Mouse (Mus musculus) MEL (cell line): Measurements from ENCODE around the gene Hspa2. TPM values are rescaled to one million over a fixed set of nuclear protein-coding genes. Genes with fewer than 3 reads are reported as not detected.

Source experiments
- DNase-seq: peaks from one replicate; pipeline ENCODE4 v3.0.0; 2011; ENCODE audit warnings: low read depth, low spot score
- H3K27ac ChIP-seq: 2 replicates; pipeline ENCODE4 v1.5.1; 2012; ENCODE audit warnings: low read depth, mild to moderate bottlenecking, control low read depth, low read length, moderate library complexity; ENCODE audit not compliant: control insufficient read depth
- H3K27me3 ChIP-seq, 2 experiments: fragments of 150-350 bp in 1 of 2; sonication (generic) in 1 of 2; 2 replicates each; pipeline ENCODE4 v1.6.1; 2012; ENCODE audit warnings: low read length in 2 of 2, mild to moderate bottlenecking in 2 of 2, improper control_type of control experiment in 1 of 2, moderate library complexity in 1 of 2; ENCODE audit not compliant: insufficient read depth in 2 of 2, control insufficient read depth in 1 of 2
- H3K36me3 ChIP-seq, 2 experiments: 2 replicates each; pipeline ENCODE4 v1.6.1; 2012 to 2014; ENCODE audit warnings: low read length in 2 of 2, improper control_type of control experiment in 1 of 2, inconsistent platforms in 1 of 2, mild to moderate bottlenecking in 1 of 2; ENCODE audit not compliant: insufficient read depth in 2 of 2, control insufficient read depth in 1 of 2
- H3K4me1 ChIP-seq, 2 experiments: fragments of 150-350 bp in 1 of 2; sonication (generic) in 1 of 2; 2 replicates each; pipeline ENCODE4 v1.6.1; 2012; ENCODE audit warnings: low read length in 2 of 2, improper control_type of control experiment in 1 of 2, mild to moderate bottlenecking in 1 of 2; ENCODE audit not compliant: insufficient read depth in 2 of 2, control insufficient read depth in 1 of 2
- H3K4me3 ChIP-seq, 2 experiments: fragments of 150-350 bp in 1 of 2; sonication (generic) in 1 of 2; 2 replicates each; pipeline ENCODE4 v1.5.1; 2012; ENCODE audit warnings: low read depth in 2 of 2, low read length in 2 of 2, mild to moderate bottlenecking in 2 of 2, moderate library complexity in 2 of 2, control low read depth in 1 of 2, improper control_type of control experiment in 1 of 2; ENCODE audit not compliant: control insufficient read depth in 1 of 2, insufficient read depth in 1 of 2
- H3K79me2 ChIP-seq: 2 replicates; pipeline ENCODE4 v1.6.1; 2012; ENCODE audit warnings: mild to moderate bottlenecking, low read length, moderate library complexity; ENCODE audit not compliant: control insufficient read depth, poor library complexity, insufficient read depth
- H3K9ac ChIP-seq: 2 replicates; pipeline ENCODE4 v1.6.1; 2012; ENCODE audit warnings: low read depth, mild to moderate bottlenecking, control low read depth, low read length, moderate library complexity; ENCODE audit not compliant: control insufficient read depth, poor library complexity, severe bottlenecking
- H3K9me3 ChIP-seq: fragments of 150-350 bp; sonication (generic); replicated peaks from 2 replicates; pipeline ENCODE4 v1.6.1; 2012; ENCODE audit warnings: mild to moderate bottlenecking, low read length, improper control_type of control experiment, moderate library complexity; ENCODE audit not compliant: insufficient read depth
- CHD1 ChIP-seq: IDR thresholded peaks from 2 replicates; pipeline ENCODE4 v1.6.1; 2012; ENCODE audit warnings: low read depth, mild to moderate bottlenecking, inconsistent platforms, low read length, improper control_type of control experiment
- CHD2 ChIP-seq: IDR thresholded peaks from 2 replicates; pipeline ENCODE4 v1.6.1; 2011; ENCODE audit warnings: low read length, improper control_type of control experiment
- CTCF ChIP-seq, 3 experiments: IDR thresholded peaks in 2 of 3; conservative IDR thresholded peaks in 1 of 3; 2 replicates each; pipeline ENCODE4 v1.5.1; 2011 to 2012; ENCODE audit warnings: low read length in 3 of 3, low read depth in 2 of 3, mild to moderate bottlenecking in 2 of 3, improper control_type of control experiment in 1 of 3, inconsistent platforms in 1 of 3, mixed read lengths in 1 of 3, moderate library complexity in 1 of 3; ENCODE audit not compliant: control insufficient read depth in 1 of 3, insufficient read depth in 1 of 3, poor library complexity in 1 of 3, severe bottlenecking in 1 of 3
- ELF1 ChIP-seq: IDR thresholded peaks from 2 replicates; pipeline ENCODE4 v1.6.1; 2014; ENCODE audit warnings: low read depth, mild to moderate bottlenecking, inconsistent platforms, low read length, improper control_type of control experiment, moderate library complexity
- EP300 ChIP-seq, 2 experiments: IDR thresholded peaks; 2 replicates each; pipeline ENCODE4 v1.6.1; 2011; ENCODE audit warnings: improper control_type of control experiment in 2 of 2, low read length in 2 of 2, low read depth in 1 of 2, mild to moderate bottlenecking in 1 of 2
- ETS1 ChIP-seq: IDR thresholded peaks from 2 replicates; pipeline ENCODE4 v1.6.1; 2012; ENCODE audit warnings: low read depth, mild to moderate bottlenecking, inconsistent platforms, low read length, improper control_type of control experiment, moderate library complexity
- GATA1 ChIP-seq: IDR thresholded peaks from 2 replicates; pipeline ENCODE4 v1.6.1; 2011; ENCODE audit warnings: low read depth, low read length, improper control_type of control experiment
- JUND ChIP-seq: IDR thresholded peaks from 2 replicates; pipeline ENCODE4 v1.6.1; 2011; ENCODE audit warnings: low read depth, mild to moderate bottlenecking, improper control_type of control experiment, low read length
- MAFK ChIP-seq: IDR thresholded peaks from 2 replicates; pipeline ENCODE4 v1.6.1; 2011; ENCODE audit warnings: low read depth, mild to moderate bottlenecking, low read length, improper control_type of control experiment, borderline replicate concordance
- MAX ChIP-seq: IDR thresholded peaks from 2 replicates; pipeline ENCODE4 v1.6.1; 2011; ENCODE audit warnings: low read length, improper control_type of control experiment
- MAZ ChIP-seq: IDR thresholded peaks from 2 replicates; pipeline ENCODE4 v1.6.1; 2012; ENCODE audit warnings: low read depth, mild to moderate bottlenecking, inconsistent platforms, low read length, improper control_type of control experiment
- MEF2A ChIP-seq: IDR thresholded peaks from 2 replicates; pipeline ENCODE4 v1.6.1; 2014; ENCODE audit warnings: low read depth, mild to moderate bottlenecking, inconsistent platforms, low read length, improper control_type of control experiment; ENCODE audit not compliant: poor library complexity, insufficient replicate concordance, severe bottlenecking; ENCODE audit errors: extremely low read depth
- MXI1 ChIP-seq: IDR thresholded peaks from 2 replicates; pipeline ENCODE4 v1.6.1; 2011; ENCODE audit warnings: mild to moderate bottlenecking, low read depth, low read length, improper control_type of control experiment
- MYC ChIP-seq: IDR thresholded peaks from 2 replicates; pipeline ENCODE4 v1.6.1; 2011; ENCODE audit warnings: low read depth, mild to moderate bottlenecking, low read length, improper control_type of control experiment, moderate library complexity
- NRF1 ChIP-seq: IDR thresholded peaks from 2 replicates; pipeline ENCODE4 v1.6.1; 2014; ENCODE audit warnings: low read depth, mild to moderate bottlenecking, inconsistent platforms, low read length, improper control_type of control experiment, moderate library complexity; ENCODE audit not compliant: poor library complexity, insufficient read depth, severe bottlenecking
- POLR2A ChIP-seq, 2 experiments: IDR thresholded peaks; 2 replicates each; pipeline ENCODE4 v1.6.1; 2011 to 2012; ENCODE audit warnings: low read length in 2 of 2, mild to moderate bottlenecking in 2 of 2, control low read depth in 1 of 2, improper control_type of control experiment in 1 of 2, low read depth in 1 of 2, moderate library complexity in 1 of 2; ENCODE audit not compliant: control insufficient read depth in 1 of 2, insufficient read depth in 1 of 2, poor library complexity in 1 of 2
- POLR2AphosphoS5 ChIP-seq: IDR thresholded peaks from 2 replicates; pipeline ENCODE4 v1.6.1; 2012; ENCODE audit warnings: low read depth, borderline replicate concordance, mild to moderate bottlenecking, inconsistent platforms, low read length, moderate library complexity, mixed read lengths
- RAD21 ChIP-seq: IDR thresholded peaks from 2 replicates; pipeline ENCODE4 v1.6.1; 2011; ENCODE audit warnings: mild to moderate bottlenecking, low read depth, low read length, improper control_type of control experiment
- RCOR1 ChIP-seq: IDR thresholded peaks from 2 replicates; pipeline ENCODE4 v1.6.1; 2012; ENCODE audit warnings: low read depth, mild to moderate bottlenecking, inconsistent platforms, low read length, improper control_type of control experiment
- SIN3A ChIP-seq: IDR thresholded peaks from 2 replicates; pipeline ENCODE4 v1.6.1; 2012; ENCODE audit warnings: low read length, improper control_type of control experiment, inconsistent platforms
- SMC3 ChIP-seq: IDR thresholded peaks from 2 replicates; pipeline ENCODE4 v1.6.1; 2011; ENCODE audit warnings: low read depth, low read length, improper control_type of control experiment
- TAL1 ChIP-seq: IDR thresholded peaks from 2 replicates; pipeline ENCODE4 v1.6.1; 2012; ENCODE audit warnings: mild to moderate bottlenecking, inconsistent platforms, low read length, moderate library complexity, mixed read lengths
- TBP ChIP-seq: IDR thresholded peaks from 2 replicates; pipeline ENCODE4 v1.8.0; 2011; ENCODE audit warnings: low read depth, low read length, improper control_type of control experiment
- TCF12 ChIP-seq: IDR thresholded peaks from 2 replicates; pipeline ENCODE4 v1.6.1; 2014; ENCODE audit warnings: low read depth, mild to moderate bottlenecking, inconsistent platforms, low read length, improper control_type of control experiment, moderate library complexity
- UBTF ChIP-seq: IDR thresholded peaks from 2 replicates; pipeline ENCODE4 v1.6.1; 2012; ENCODE audit warnings: low read depth, mild to moderate bottlenecking, inconsistent platforms, low read length, improper control_type of control experiment, moderate library complexity, borderline replicate concordance; ENCODE audit not compliant: insufficient read depth
- USF2 ChIP-seq, 2 experiments: IDR thresholded peaks; 2 replicates each; pipeline ENCODE4 v1.6.1; 2011 to 2012; ENCODE audit warnings: improper control_type of control experiment in 2 of 2, low read length in 2 of 2, borderline replicate concordance in 1 of 2, inconsistent platforms in 1 of 2, low read depth in 1 of 2, mild to moderate bottlenecking in 1 of 2; ENCODE audit not compliant: insufficient read depth in 1 of 2
- ZKSCAN1 ChIP-seq: IDR thresholded peaks from 2 replicates; pipeline ENCODE4 v1.6.1; 2012; ENCODE audit warnings: low read depth, mild to moderate bottlenecking, inconsistent platforms, low read length, improper control_type of control experiment, moderate library complexity
- ZNF384 ChIP-seq: IDR thresholded peaks from 2 replicates; pipeline ENCODE4 v1.6.1; 2012; ENCODE audit warnings: low read depth, mild to moderate bottlenecking, inconsistent platforms, low read length, improper control_type of control experiment
- polyA plus RNA-seq, 2 experiments: library from polyadenylated mRNA; stranded (reverse) in 1 of 2; unstranded in 1 of 2; fragments of >175 nt in 1 of 2; fragments of >200 nt in 1 of 2; gene quantifications; 2 replicates each; pipeline versions ENCODE4 v1.2.1 to v1.2.4; 2012; ENCODE audit warnings: low replicate concordance in 2 of 2, low read depth in 1 of 2; ENCODE audit not compliant: insufficient read length in 2 of 2, insufficient read depth in 1 of 2, missing spikeins in 1 of 2
- total RNA-seq: library from RNA; depleted of rRNA; stranded (reverse); fragments of 300-350 nt; gene quantifications from 2 replicates; pipeline ENCODE4 v1.2.3, GENCODE M21; 2012

Gene Hspa2
- total and polyA plus RNA-seq, 3 experiments, result 6.6 to 9.3 TPM; not detected in 1

GRCm38 (mm10) chr12:76366276-76366675 lies 37.7 kb upstream of the Hspa2 start:
- H3K4me3 ChIP-seq, result no peak overlapping the region; a peak in 1 of 4 replicates
- TF ChIP-seq GATA1 (no peak), NRF1 (no peak), ZKSCAN1 (no peak), SMC3 (no peak), MXI1 (no peak; the same call in 1 of the 2 replicates), SIN3A (no peak), TAL1 (no peak), MAFK (no peak), MEF2A (no peak), RAD21 (no peak), POLR2AphosphoS5 (no peak), TBP (no peak), CHD2 (no peak), EP300 (IDR thresholded peaks at IDR 0.05; ENCODE audit: low read depth in 1 of 2, low read length in 2 of 2) (no peak), MAX (no peak), USF2 (IDR thresholded peaks at IDR 0.05; ENCODE audit: borderline replicate concordance in 1 of 2, insufficient read depth in 1 of 2, low read depth in 1 of 2, low read length in 2 of 2) (no peak), MAZ (no peak), TCF12 (no peak), ETS1 (no peak)
- no peak for DNase-seq
- no peaks in the 10 kb centered on the region for H3K9me3 ChIP-seq
- H3K36me3 ChIP-seq, result peaks cover 0 to 45% of the 10 kb centered on the region in 2 experiments; a peak in 2 of 4 replicates
- H3K9ac ChIP-seq, result peak overlapping the region; percentile 16
- peaks cover 60% of the 10 kb centered on the region for H3K79me2 ChIP-seq
- no peaks in the 10 kb centered on the region for H3K27me3 ChIP-seq
- peaks cover 26 to 41% of the 10 kb centered on the region in 2 experiments for H3K4me1 ChIP-seq
- H3K27ac ChIP-seq, result peak overlapping the region; percentile 18

- H3K27ac ChIP-seq, result peak overlapping the region; percentile 97
- peak overlapping the region; percentile 100 for H3K9ac ChIP-seq
- peaks cover 0 to 40% of the 10 kb centered on the region in 2 experiments; a peak in 2 of 4 replicates for H3K36me3 ChIP-seq
- no peaks in the 10 kb centered on the region for H3K9me3 ChIP-seq
- H3K4me3 ChIP-seq, result peak overlapping the region; percentile 67 to 87
- peaks cover 26 to 36% of the 10 kb centered on the region in 2 experiments for H3K4me1 ChIP-seq
- H3K79me2 ChIP-seq, result peaks cover 71% of the 10 kb centered on the region
- DNase-seq, result peak; percentile 75
- H3K27me3 ChIP-seq, result no peaks in the 10 kb centered on the region
- TF ChIP-seq POLR2A (IDR thresholded peaks at IDR 0.05; ENCODE audit: control insufficient read depth in 1 of 2, insufficient read depth in 1 of 2, low read depth in 1 of 2, low read length in 2 of 2, poor library complexity in 1 of 2), result peak in 1 of 2 experiments; percentile 40; a peak in 2 of 4 replicates
- TF ChIP-seq UBTF, result no peak
- peak; percentile 40; the same call in 1 of the 2 replicates for TF ChIP-seq MAX
- no peak for TF ChIP-seq ZNF384
- TF ChIP-seq SMC3, result no peak
- TF ChIP-seq RAD21, result no peak
- no peak for TF ChIP-seq CTCF (IDR thresholded peaks at IDR 0.05 in 2 of 3, conservative IDR thresholded peaks at IDR 0.05 in 1 of 3; ENCODE audit: control insufficient read depth in 1 of 3, insufficient read depth in 1 of 3, low read depth in 2 of 3, low read length in 3 of 3, poor library complexity in 1 of 3, severe bottlenecking in 1 of 3)
- no peak for TF ChIP-seq JUND
- no peak for TF ChIP-seq CHD2
- TF ChIP-seq TCF12, result 0 out of 2 replicates have a peak, but pooled peaks have one; percentile 3
- TF ChIP-seq POLR2AphosphoS5, result no peak
- TF ChIP-seq TAL1, result no peak
- TF ChIP-seq MYC, result no peak
- no peak for TF ChIP-seq RCOR1
- TF ChIP-seq EP300 (IDR thresholded peaks at IDR 0.05; ENCODE audit: low read depth in 1 of 2, low read length in 2 of 2), result peak in 1 of 2 experiments; percentile 16; a peak in 1 of 4 replicates
- TF ChIP-seq ELF1, result no peak
- TF ChIP-seq CHD1, result no peak
- no peak for TF ChIP-seq GATA1
These were observed 36.6 kb upstream of the Hspa2 start for GRCm38 (mm10) chr12:76367096-76367995.
